Mouse (Mus musculus): ENCODE measurements at regions not wholly inside any gene's neighbourhood (a gene's known extent, or its start where the extent isn't known, plus 50 kb on each side); places are given as distances from the start of the nearest gene placed in this dataset.
"Not testable (repeated sequence)": the region's sequence is repeated elsewhere in the genome, so short reads cannot be mapped to it uniquely, and the experiment has no call there.

GRCm38 (mm10) chr14:16996716-16997115 is 177.8 kb upstream of the Rarb start:
- no peaks in the 10 kb centered on the region for H3K4me1 ChIP-seq (ENCODE audit: control insufficient read depth in 1 of 2, insufficient read depth in 2 of 2)
- H3K36me3 ChIP-seq (replicated peaks in 1 of 2; ENCODE audit: control insufficient read depth in 1 of 2, insufficient read depth in 1 of 2, low read length in 1 of 2) = no peaks in the 10 kb centered on the region
- no peak overlapping the region for H3K4me2 ChIP-seq (ENCODE audit: insufficient read depth, low read depth, poor library complexity, severe bottlenecking)
- no peaks in the 10 kb centered on the region for H3K27me3 ChIP-seq (replicated peaks)
- DNase-seq (ENCODE audit: extremely low read depth) = no peak
- H3K27ac ChIP-seq (ENCODE audit: insufficient read depth, low read depth) = no peak overlapping the region
- no peaks in the 10 kb centered on the region for H3K9me3 ChIP-seq (replicated peaks; ENCODE audit: low read length)
- no peak overlapping the region for H3K9ac ChIP-seq (ENCODE audit: insufficient read depth, low read depth)
- H3K79me2 ChIP-seq (replicated peaks; ENCODE audit: control insufficient read depth, extremely low read depth, insufficient read depth, poor library complexity, severe bottlenecking) = no peaks in the 10 kb centered on the region
- in situ Hi-C loops (cut with MboI; ENCODE audit: low pct_ligation_motif_present, low pct_unique_long_range_greater_than_20kb, low sequenced_read_pairs) = no loop called here
- no peak overlapping the region for H3K4me3 ChIP-seq (replicated peaks in 1 of 3; ENCODE audit: low read depth in 2 of 3, low read length in 2 of 3, poor library complexity in 1 of 3)
- dilution Hi-C loops (cut with MboI; ENCODE audit: extremely low pct_ligation_motif_present, extremely low pct_unique_long_range_greater_than_20kb, low sequenced_read_pairs) = no loop called here
- TF ChIP-seq SMC3 (IDR thresholded peaks at IDR 0.05; ENCODE audit: low read depth, low read length) (no peak), IRF4 (IDR thresholded peaks at IDR 0.05; ENCODE audit: low read depth, low read length) (no peak), RAD21 (IDR thresholded peaks at IDR 0.05; ENCODE audit: low read depth, low read length) (no peak), CHD2 (IDR thresholded peaks at IDR 0.05; ENCODE audit: low read length) (no peak), MAZ (IDR thresholded peaks at IDR 0.05; ENCODE audit: low read depth, low read length) (no peak), MEF2A (IDR thresholded peaks at IDR 0.05; ENCODE audit: borderline replicate concordance, low read depth, low read length) (no peak), BHLHE40 (IDR thresholded peaks at IDR 0.05; ENCODE audit: low read depth, low read length) (no peak), HCFC1 (IDR thresholded peaks at IDR 0.05; ENCODE audit: low read depth, low read length) (no peak), GABPA (IDR thresholded peaks at IDR 0.05; ENCODE audit: insufficient replicate concordance, low read depth, low read length) (no peak), POLR2A (IDR thresholded peaks at IDR 0.05; ENCODE audit: low read depth, low read length) (no peak)

DNA sequence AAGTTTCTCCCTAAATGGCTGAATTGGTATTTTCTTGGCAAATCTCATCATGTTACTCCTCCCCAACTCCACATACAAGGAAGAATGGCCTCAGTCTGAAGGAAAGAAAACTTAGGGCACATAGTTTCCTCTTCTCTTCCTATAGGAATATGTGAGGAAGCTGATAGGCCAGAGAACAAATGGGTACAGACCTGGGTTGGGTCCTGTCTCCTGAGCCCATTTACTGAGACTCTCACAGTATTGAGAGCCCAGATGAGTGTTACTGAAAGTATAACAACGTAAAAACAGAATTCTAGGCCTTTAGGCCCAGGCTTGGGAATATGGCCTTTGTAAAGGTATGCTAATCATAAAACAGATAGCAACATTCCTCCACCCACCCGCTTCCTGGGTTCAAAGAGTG is 152.0 kb upstream of the Rarb start:
- H3K4me2 ChIP-seq (ENCODE audit: insufficient read depth, low read depth, poor library complexity, severe bottlenecking); H3K79me2 ChIP-seq (replicated peaks; ENCODE audit: control insufficient read depth, extremely low read depth, insufficient read depth, poor library complexity, severe bottlenecking); in situ Hi-C loops (cut with MboI; ENCODE audit: low pct_ligation_motif_present, low pct_unique_long_range_greater_than_20kb, low sequenced_read_pairs); H3K9me3 ChIP-seq (replicated peaks; ENCODE audit: low read length); DNase-seq (ENCODE audit: extremely low read depth); H3K27ac ChIP-seq (ENCODE audit: insufficient read depth, low read depth); H3K4me1 ChIP-seq (ENCODE audit: control insufficient read depth in 1 of 2, insufficient read depth in 2 of 2); H3K4me3 ChIP-seq (replicated peaks in 1 of 3; ENCODE audit: low read depth in 2 of 3, low read length in 2 of 3, poor library complexity in 1 of 3); H3K27me3 ChIP-seq (replicated peaks); dilution Hi-C loops (cut with MboI; ENCODE audit: extremely low pct_ligation_motif_present, extremely low pct_unique_long_range_greater_than_20kb, low sequenced_read_pairs); H3K36me3 ChIP-seq (replicated peaks in 1 of 2; ENCODE audit: control insufficient read depth in 1 of 2, insufficient read depth in 1 of 2, low read length in 1 of 2); H3K9ac ChIP-seq (ENCODE audit: insufficient read depth, low read depth): not testable (repeated sequence)

- TF ChIP-seq ZMIZ1 (IDR thresholded peaks at IDR 0.05; ENCODE audit: low read depth, low read length) (no peak), USF2 (conservative IDR thresholded peaks at IDR 0.05; ENCODE audit: low read depth, low read length) (no peak), NELFE (IDR thresholded peaks at IDR 0.05; ENCODE audit: low read depth, low read length) (no peak), IRF4 (IDR thresholded peaks at IDR 0.05; ENCODE audit: low read depth, low read length) (no peak), GABPA (IDR thresholded peaks at IDR 0.05; ENCODE audit: insufficient replicate concordance, low read depth, low read length) (no peak), CTCF (conservative IDR thresholded peaks at IDR 0.05 in 1 of 2, IDR thresholded peaks at IDR 0.05 in 1 of 2; ENCODE audit: low read depth in 2 of 2, low read length in 2 of 2) (no peak), MAFK (IDR thresholded peaks at IDR 0.05; ENCODE audit: insufficient replicate concordance, low read length) (no peak), TCF12 (IDR thresholded peaks at IDR 0.05; ENCODE audit: low read depth, low read length) (no peak), PAX5 (IDR thresholded peaks at IDR 0.05; ENCODE audit: low read length) (no peak)
- H3K4me3 ChIP-seq (replicated peaks in 1 of 3; ENCODE audit: low read depth in 2 of 3, low read length in 2 of 3, poor library complexity in 1 of 3) = no peak overlapping the region
- H3K9me3 ChIP-seq (replicated peaks; ENCODE audit: low read length) = no peaks in the 10 kb centered on the region
- DNase-seq (ENCODE audit: extremely low read depth) = no peak
- no peak overlapping the region for H3K27ac ChIP-seq (ENCODE audit: insufficient read depth, low read depth)
- dilution Hi-C loops (cut with MboI; ENCODE audit: extremely low pct_ligation_motif_present, extremely low pct_unique_long_range_greater_than_20kb, low sequenced_read_pairs) = no loop called here
- in situ Hi-C loops (cut with MboI; ENCODE audit: low pct_ligation_motif_present, low pct_unique_long_range_greater_than_20kb, low sequenced_read_pairs) = no loop called here
- no peaks in the 10 kb centered on the region for H3K79me2 ChIP-seq (replicated peaks; ENCODE audit: control insufficient read depth, extremely low read depth, insufficient read depth, poor library complexity, severe bottlenecking)
- H3K4me1 ChIP-seq (ENCODE audit: control insufficient read depth in 1 of 2, insufficient read depth in 2 of 2) = no peaks in the 10 kb centered on the region
- H3K9ac ChIP-seq (ENCODE audit: insufficient read depth, low read depth) = no peak overlapping the region
- H3K27me3 ChIP-seq (replicated peaks) = no peaks in the 10 kb centered on the region
- H3K4me2 ChIP-seq (ENCODE audit: insufficient read depth, low read depth, poor library complexity, severe bottlenecking) = no peak overlapping the region
- H3K36me3 ChIP-seq (replicated peaks in 1 of 2; ENCODE audit: control insufficient read depth in 1 of 2, insufficient read depth in 1 of 2, low read length in 1 of 2) = no peaks in the 10 kb centered on the region
Measured at GRCm38 (mm10) chr14:16964717-16965391, 145.9 kb upstream of the Rarb start.

Data from CH12.LX (cell line).